Comparison of ENCODE assay signal across 16 mouse cellular contexts in the genomic region with DNA sequence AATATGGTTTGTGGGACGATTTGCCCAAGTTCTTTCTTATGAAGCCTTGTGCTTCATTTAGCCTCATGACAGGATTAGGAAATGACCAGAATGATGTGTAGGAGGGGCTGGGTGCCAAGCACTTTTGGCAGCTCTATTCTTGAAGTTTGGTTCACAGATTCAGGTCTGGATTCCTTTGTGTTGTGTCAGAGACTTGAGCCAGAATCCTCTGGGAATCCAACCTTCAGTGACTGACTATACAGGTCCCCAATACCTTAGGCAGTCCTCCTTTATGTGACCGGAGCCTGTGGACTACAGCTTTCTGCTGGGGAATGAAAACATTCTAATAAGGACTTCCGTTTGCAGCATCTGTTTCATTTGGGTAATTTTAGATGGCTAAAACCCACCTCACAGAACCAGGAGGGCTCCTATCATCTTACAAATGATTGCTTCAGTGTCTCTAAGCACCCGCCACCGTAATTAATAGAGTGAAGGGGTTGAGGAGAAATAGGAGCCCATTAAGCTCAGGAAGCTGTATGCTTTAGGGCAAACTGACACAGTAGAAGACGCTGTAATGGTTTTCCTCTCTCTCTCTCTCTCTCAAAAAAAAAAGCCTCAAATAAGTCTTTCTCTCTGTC.
DNase-seq lines count a peak whose midpoint lies in the region; ATAC-seq and TF ChIP-seq lines count a peak whose summit lies in the region.
"Had no signal": no experiment of that assay in that cellular context is flagged by ENCODE, and none has a peak within 500 bp of the region (broad histone marks: within the 10 kb centered on the region; RNA-seq: fewer than 3 reads in every experiment).

No protein-coding gene starts in this region.

- H3K27ac ChIP-seq in forebrain, embryonic 14.5 days (ENCODE audit: low read depth, low read length), result 0 out of 2 replicates have a peak overlapping the region, but pooled peaks have one; percentile 11
- no peak overlapping the region for H3K27ac ChIP-seq in forebrain, embryonic 13.5 days
- H3K27ac ChIP-seq in kidney, postnatal 0 days, result no peak overlapping the region
- peak overlapping the region; percentile 73 for H3K27ac ChIP-seq in hindbrain, embryonic 14.5 days
- H3K27ac ChIP-seq: heart, embryonic 13.5 days; liver, embryonic 14.5 days had no signal

- no peaks in the 10 kb centered on the region for H3K36me3 ChIP-seq in forebrain, embryonic 14.5 days (ENCODE audit: control insufficient read depth, insufficient read depth, low read length)
- no peaks in the 10 kb centered on the region for H3K36me3 ChIP-seq in forebrain, embryonic 13.5 days (ENCODE audit: poor library complexity, severe bottlenecking)
- no peaks in the 10 kb centered on the region for H3K36me3 ChIP-seq in kidney, postnatal 0 days (ENCODE audit: insufficient read depth, low read length)
- no peaks in the 10 kb centered on the region for H3K36me3 ChIP-seq in hindbrain, embryonic 14.5 days (replicated peaks; ENCODE audit: control insufficient read depth, insufficient read depth)
- H3K36me3 ChIP-seq: G1E; heart, embryonic 13.5 days had no signal

- TF ChIP-seq POLR2A in brain, embryonic 14.5 days (IDR thresholded peaks at IDR 0.05; ENCODE audit: borderline replicate concordance, extremely low read depth, insufficient read depth, insufficient read length, poor library complexity, severe bottlenecking), result no peak

- H3K4me2 ChIP-seq in forebrain, embryonic 14.5 days (ENCODE audit: low read length), result no peak overlapping the region
- H3K4me2 ChIP-seq in forebrain, embryonic 13.5 days, result no peak overlapping the region
- no peak overlapping the region for H3K4me2 ChIP-seq in kidney, postnatal 0 days (ENCODE audit: low read length)
- H3K4me2 ChIP-seq in hindbrain, embryonic 14.5 days (replicated peaks), result no peak overlapping the region
- H3K4me2 ChIP-seq: heart, embryonic 13.5 days had no signal

- 48% methylated on average over 6 of the region's 6 CpGs for WGBS in forebrain, embryonic 14.5 days
- 56% methylated on average over 6 of the region's 6 CpGs for WGBS in forebrain, embryonic 13.5 days
- WGBS in kidney, postnatal 0 days, result 23% methylated on average over 6 of the region's 6 CpGs
- WGBS in hindbrain, embryonic 14.5 days, result 53% methylated on average over 6 of the region's 6 CpGs

- no peak overlapping the region for H3K9ac ChIP-seq in forebrain, embryonic 14.5 days (ENCODE audit: low read length)
- no peak overlapping the region for H3K9ac ChIP-seq in forebrain, embryonic 13.5 days
- no peak overlapping the region for H3K9ac ChIP-seq in kidney, postnatal 0 days (ENCODE audit: low read depth, low read length)
- no peak overlapping the region for H3K9ac ChIP-seq in hindbrain, embryonic 14.5 days
- H3K9ac ChIP-seq: forebrain, postnatal 0 days; heart, embryonic 13.5 days; liver, embryonic 14.5 days had no signal

- no peak overlapping the region for H3K4me3 ChIP-seq in forebrain, embryonic 14.5 days (ENCODE audit: low read depth, low read length)
- H3K4me3 ChIP-seq in forebrain, embryonic 13.5 days, result no peak overlapping the region
- no peak overlapping the region for H3K4me3 ChIP-seq in kidney, postnatal 0 days (replicated peaks; ENCODE audit: low read depth, low read length)
- no peak overlapping the region for H3K4me3 ChIP-seq in hindbrain, embryonic 14.5 days (replicated peaks; ENCODE audit: low read length)
- H3K4me3 ChIP-seq: heart, embryonic 13.5 days had no signal

- no peak for TF ChIP-seq CTCF in kidney, postnatal 0 days (IDR thresholded peaks at IDR 0.05; ENCODE audit: low read depth)
- TF ChIP-seq CTCF in brain, embryonic 14.5 days (IDR thresholded peaks at IDR 0.05; ENCODE audit: borderline replicate concordance, extremely low read depth, insufficient read depth, insufficient read length), result no peak

- no peaks in the 10 kb centered on the region for H3K9me3 ChIP-seq in forebrain, embryonic 14.5 days (replicated peaks; ENCODE audit: control insufficient read depth, low read length)
- H3K9me3 ChIP-seq in forebrain, embryonic 13.5 days (replicated peaks), result peaks cover 3% of the 10 kb centered on the region; the same call in 1 of the 2 replicates
- H3K9me3 ChIP-seq in kidney, postnatal 0 days (replicated peaks; ENCODE audit: low read length), result no peaks in the 10 kb centered on the region
- no peaks in the 10 kb centered on the region for H3K9me3 ChIP-seq in hindbrain, embryonic 14.5 days (ENCODE audit: control insufficient read depth, low read length)

- no peaks in the 10 kb centered on the region for H3K27me3 ChIP-seq in forebrain, embryonic 14.5 days (replicated peaks; ENCODE audit: control insufficient read depth, insufficient read depth, low read length)
- no peaks in the 10 kb centered on the region for H3K27me3 ChIP-seq in forebrain, embryonic 13.5 days
- H3K27me3 ChIP-seq in kidney, postnatal 0 days (ENCODE audit: insufficient read depth, low read length), result no peaks in the 10 kb centered on the region
- no peaks in the 10 kb centered on the region for H3K27me3 ChIP-seq in hindbrain, embryonic 14.5 days (ENCODE audit: control insufficient read depth, insufficient read depth, low read length)
- H3K27me3 ChIP-seq: heart, embryonic 13.5 days had no signal

- DNase-seq in forebrain, embryonic 14.5 days (ENCODE audit: low spot score), result peak; percentile 46
- DNase-seq in kidney, postnatal 0 days (ENCODE audit: low spot score), result peak; percentile 71
- no peak for DNase-seq in kidney, adult 11 months
- peak; percentile 70 for DNase-seq in brain, embryonic 14.5 days (ENCODE audit: low read depth)
- DNase-seq in hindbrain, embryonic 14.5 days (ENCODE audit: low spot score), result peak; percentile 41
- DNase-seq in thymus, postnatal 25 days, result no peak
- DNase-seq: cerebellum, adult 11-12 months; forebrain, postnatal 0 days; gastrocnemius, postnatal 14 days; kidney, postnatal 25 days; layer of hippocampus, postnatal 36 days; lung, postnatal 4 days had no signal

- ATAC-seq in forebrain, embryonic 14.5 days, result peak; percentile 73
- no peak for ATAC-seq in forebrain, embryonic 13.5 days
- ATAC-seq in kidney, postnatal 0 days (replicated peaks; ENCODE audit: low FRiP score, low read depth), result no peak
- ATAC-seq in hindbrain, embryonic 14.5 days (ENCODE audit: low FRiP score), result peak; percentile 46; the same call in 1 of the 2 replicates
- ATAC-seq: forebrain, postnatal 0 days had no signal

- no peaks in the 10 kb centered on the region for H3K4me1 ChIP-seq in forebrain, embryonic 14.5 days (ENCODE audit: control insufficient read depth, insufficient read depth, low read length)
- H3K4me1 ChIP-seq in forebrain, embryonic 13.5 days, result 0 out of 2 replicates have a peak, but pooled peaks cover 3% of the 10 kb centered on the region
- H3K4me1 ChIP-seq in kidney, postnatal 0 days (replicated peaks; ENCODE audit: insufficient read depth, low read length), result no peaks in the 10 kb centered on the region
- H3K4me1 ChIP-seq in hindbrain, embryonic 14.5 days (replicated peaks; ENCODE audit: control insufficient read depth, insufficient read depth, low read length), result 0 out of 2 replicates have a peak, but pooled peaks cover 8% of the 10 kb centered on the region
- H3K4me1 ChIP-seq: heart, embryonic 13.5 days had no signal

Comparison
In these comparisons a context has a peak if more than half of its experiments do, and no peak if none do; other contexts are left out.
1. ATAC-seq: peak in forebrain, embryonic 14.5 days (single experiment) and hindbrain, embryonic 14.5 days (single experiment); none in forebrain, embryonic 13.5 days (single experiment) and kidney, postnatal 0 days (single experiment).
2. DNase-seq: peak in forebrain, embryonic 14.5 days (single experiment), kidney, postnatal 0 days (single experiment), brain, embryonic 14.5 days (single experiment) and hindbrain, embryonic 14.5 days (single experiment); none in kidney, adult 11 months (single experiment) and thymus, postnatal 25 days (single experiment).
3. H3K27ac ChIP-seq: peak in forebrain, embryonic 14.5 days (single experiment) and hindbrain, embryonic 14.5 days (single experiment); none in forebrain, embryonic 13.5 days (single experiment) and kidney, postnatal 0 days (single experiment).